Mouse (Mus musculus): ENCODE data around the gene A930033H14Rik. TPM values are rescaled to one million over a fixed set of nuclear protein-coding genes. Genes with fewer than 3 reads are reported as not detected.

The A930033H14Rik gene
- total and polyA plus RNA-seq, 3 experiments: not detected

GRCm38 (mm10) chr10:69163216-69163615 is 49.7 kb downstream of the A930033H14Rik start (continued):
- no peak for TF ChIP-seq MYC (IDR thresholded peaks at IDR 0.05; ENCODE audit: low read depth, low read length)
- no peak for TF ChIP-seq GABPA (IDR thresholded peaks at IDR 0.05; ENCODE audit: low read depth, low read length)
- no peak for TF ChIP-seq POLR2AphosphoS5 (IDR thresholded peaks at IDR 0.05; ENCODE audit: borderline replicate concordance, low read depth, low read length)

GRCm38 (mm10) chr10:69162577-69162976 is 50.3 kb downstream of the A930033H14Rik start:
- Histone ChIP-seq H3K4me3 (ENCODE audit: control insufficient read depth in 1 of 2, insufficient read depth in 1 of 2, low read depth in 2 of 2, low read length in 2 of 2) (no peak overlapping the region), H3K4me1 (ENCODE audit: control insufficient read depth in 1 of 2, insufficient read depth in 2 of 2, low read length in 2 of 2) (no peaks in the 10 kb centered on the region), H3K9ac (ENCODE audit: control insufficient read depth, low read depth, low read length, poor library complexity, severe bottlenecking) (no peak overlapping the region), H3K27ac (ENCODE audit: control insufficient read depth, low read depth, low read length) (no peak overlapping the region), H3K9me3 (replicated peaks; ENCODE audit: insufficient read depth, low read length) (no peaks in the 10 kb centered on the region), H3K79me2 (ENCODE audit: control insufficient read depth, insufficient read depth, low read length, poor library complexity) (no peaks in the 10 kb centered on the region), H3K36me3 (ENCODE audit: control insufficient read depth in 1 of 2, insufficient read depth in 2 of 2, low read length in 2 of 2) (no peaks in the 10 kb centered on the region), H3K27me3 (ENCODE audit: control insufficient read depth in 1 of 2, insufficient read depth in 2 of 2, low read length in 2 of 2) (no peaks in the 10 kb centered on the region)
- no peak for DNase-seq (ENCODE audit: low read depth, low spot score)
- TF ChIP-seq E2F4 (IDR thresholded peaks at IDR 0.05; ENCODE audit: borderline replicate concordance, low read depth, low read length): no peak
- no peak for TF ChIP-seq UBTF (IDR thresholded peaks at IDR 0.05; ENCODE audit: borderline replicate concordance, insufficient read depth, low read depth, low read length)
- no peak for TF ChIP-seq ZMIZ1 (IDR thresholded peaks at IDR 0.05; ENCODE audit: low read depth, low read length)
- no peak for TF ChIP-seq NELFE (IDR thresholded peaks at IDR 0.05; ENCODE audit: low read depth, low read length)
- TF ChIP-seq KAT2A (conservative IDR thresholded peaks at IDR 0.05; ENCODE audit: low read depth, low read length): no peak
- no peak for TF ChIP-seq MYB (IDR thresholded peaks at IDR 0.05; ENCODE audit: low read depth, low read length)

GRCm38 (mm10) chr10:69161503-69161902 is 51.4 kb downstream of the A930033H14Rik start:
- Histone ChIP-seq H3K27me3 (ENCODE audit: control insufficient read depth in 1 of 2, insufficient read depth in 2 of 2, low read length in 2 of 2) (no peaks in the 10 kb centered on the region), H3K27ac (ENCODE audit: control insufficient read depth, low read depth, low read length) (no peak overlapping the region), H3K9ac (ENCODE audit: control insufficient read depth, low read depth, low read length, poor library complexity, severe bottlenecking) (no peak overlapping the region), H3K36me3 (ENCODE audit: control insufficient read depth in 1 of 2, insufficient read depth in 2 of 2, low read length in 2 of 2) (no peaks in the 10 kb centered on the region), H3K4me3 (ENCODE audit: control insufficient read depth in 1 of 2, insufficient read depth in 1 of 2, low read depth in 2 of 2, low read length in 2 of 2) (no peak overlapping the region), H3K4me1 (ENCODE audit: control insufficient read depth in 1 of 2, insufficient read depth in 2 of 2, low read length in 2 of 2) (no peaks in the 10 kb centered on the region), H3K79me2 (ENCODE audit: control insufficient read depth, insufficient read depth, low read length, poor library complexity) (no peaks in the 10 kb centered on the region), H3K9me3 (replicated peaks; ENCODE audit: insufficient read depth, low read length) (no peaks in the 10 kb centered on the region)
- TF ChIP-seq CHD2 (IDR thresholded peaks at IDR 0.05; ENCODE audit: low read length): no peak
- no peak for TF ChIP-seq SIN3A (IDR thresholded peaks at IDR 0.05; ENCODE audit: low read length)
- DNase-seq (ENCODE audit: low read depth, low spot score): no peak

GRCm38 (mm10) chr10:69160877-69161276 is 52.0 kb downstream of the A930033H14Rik start:
- no peaks in the 10 kb centered on the region for H3K27me3 ChIP-seq (ENCODE audit: control insufficient read depth in 1 of 2, insufficient read depth in 2 of 2, low read length in 2 of 2)

More at GRCm38 (mm10) chr10:69160877-69161276, 52.0 kb downstream of the A930033H14Rik start:
- TF ChIP-seq USF1 (IDR thresholded peaks at IDR 0.05; ENCODE audit: low read depth, low read length) (no peak), ELF1 (IDR thresholded peaks at IDR 0.05; ENCODE audit: low read depth, low read length) (no peak), SIN3A (IDR thresholded peaks at IDR 0.05; ENCODE audit: low read length) (no peak), CHD1 (IDR thresholded peaks at IDR 0.05; ENCODE audit: low read depth, low read length) (no peak), TAL1 (IDR thresholded peaks at IDR 0.05; ENCODE audit: low read length) (no peak), MYB (IDR thresholded peaks at IDR 0.05; ENCODE audit: low read depth, low read length) (no peak), POLR2AphosphoS2 (IDR thresholded peaks at IDR 0.05; ENCODE audit: low read length) (no peak), SMC3 (IDR thresholded peaks at IDR 0.05; ENCODE audit: low read depth, low read length) (no peak), MAFK (IDR thresholded peaks at IDR 0.05; ENCODE audit: borderline replicate concordance, low read depth, low read length) (no peak), UBTF (IDR thresholded peaks at IDR 0.05; ENCODE audit: borderline replicate concordance, insufficient read depth, low read depth, low read length) (no peak), KAT2A (conservative IDR thresholded peaks at IDR 0.05; ENCODE audit: low read depth, low read length) (no peak), POLR2A (IDR thresholded peaks at IDR 0.05; ENCODE audit: control insufficient read depth in 1 of 2, insufficient read depth in 1 of 2, low read depth in 1 of 2, low read length in 2 of 2, poor library complexity in 1 of 2) (no peak), ZC3H11A (IDR thresholded peaks at IDR 0.05; ENCODE audit: low read depth, low read length) (no peak), MAZ (IDR thresholded peaks at IDR 0.05; ENCODE audit: low read depth, low read length) (no peak), BHLHE40 (IDR thresholded peaks at IDR 0.05; ENCODE audit: borderline replicate concordance, low read depth, low read length) (no peak), GABPA (IDR thresholded peaks at IDR 0.05; ENCODE audit: low read depth, low read length) (no peak), USF2 (IDR thresholded peaks at IDR 0.05; ENCODE audit: borderline replicate concordance in 1 of 2, insufficient read depth in 1 of 2, low read depth in 1 of 2, low read length in 2 of 2) (no peak), JUND (IDR thresholded peaks at IDR 0.05; ENCODE audit: low read depth, low read length) (no peak)
- H3K4me1 ChIP-seq (ENCODE audit: control insufficient read depth in 1 of 2, insufficient read depth in 2 of 2, low read length in 2 of 2): no peaks in the 10 kb centered on the region
- no peak overlapping the region for H3K9ac ChIP-seq (ENCODE audit: control insufficient read depth, low read depth, low read length, poor library complexity, severe bottlenecking)
- H3K4me3 ChIP-seq (ENCODE audit: control insufficient read depth in 1 of 2, insufficient read depth in 1 of 2, low read depth in 2 of 2, low read length in 2 of 2): no peak overlapping the region
- no peak overlapping the region for H3K27ac ChIP-seq (ENCODE audit: control insufficient read depth, low read depth, low read length)
- no peaks in the 10 kb centered on the region for H3K36me3 ChIP-seq (ENCODE audit: control insufficient read depth in 1 of 2, insufficient read depth in 2 of 2, low read length in 2 of 2)
- no peaks in the 10 kb centered on the region for H3K79me2 ChIP-seq (ENCODE audit: control insufficient read depth, insufficient read depth, low read length, poor library complexity)
- no peak for DNase-seq (ENCODE audit: low read depth, low spot score)
- H3K9me3 ChIP-seq (replicated peaks; ENCODE audit: insufficient read depth, low read length): no peaks in the 10 kb centered on the region

Measured in MEL (cell line).